Mouse (Mus musculus) C2C12 (cell line): ENCODE results near the gene Micu2.

ENCODE experiments used
- CTCF ChIP-seq: IDR thresholded peaks from one replicate; pipeline ENCODE4 v1.5.1; 2011; ENCODE audit not compliant: control insufficient read depth, insufficient read depth, insufficient read length
- FOSL1 ChIP-seq: IDR thresholded peaks from one replicate; pipeline ENCODE4 v1.8.0; 2011; ENCODE audit warnings: mild to moderate bottlenecking, low read length; ENCODE audit not compliant: poor library complexity, insufficient read depth, severe bottlenecking
- MYOG ChIP-seq: IDR thresholded peaks from one replicate; pipeline ENCODE4 v1.6.1; 2011; ENCODE audit not compliant: control insufficient read depth, insufficient read length; ENCODE audit errors: extremely low read depth
- USF1 ChIP-seq: IDR thresholded peaks from one replicate; pipeline ENCODE4 v1.6.1; 2011; ENCODE audit warnings: low read depth, mild to moderate bottlenecking, control low read depth, moderate library complexity

- TF ChIP-seq CTCF (no peak), FOSL1 (no peak), MYOG (no peak), USF1 (no peak)
These were observed 90.6 kb downstream of the Micu2 start for GRCm38 (mm10) chr14:57908431-57908830.
